Mouse (Mus musculus) E14TG2a.4 (cell line): ENCODE data around the gene Dnajb1.
"Not testable (repeated sequence)": the region's sequence is repeated elsewhere in the genome, so short reads cannot be mapped to it uniquely, and the experiment has no call there.

ENCODE experiments used
- H3K27me3 ChIP-seq: 2 replicates; pipeline ENCODE4 v1.6.1; 2014; ENCODE audit warnings: low read length, control low read depth; ENCODE audit not compliant: insufficient read depth
- H3K36me3 ChIP-seq: 2 replicates; pipeline ENCODE4 v1.6.1; 2014; ENCODE audit warnings: low read length, control low read depth; ENCODE audit not compliant: insufficient read depth
- H3K4me1 ChIP-seq: replicated peaks from 2 replicates; pipeline ENCODE4 v1.6.1; 2014; ENCODE audit warnings: low read depth, low read length, control low read depth
- H3K4me3 ChIP-seq: replicated peaks from 2 replicates; pipeline ENCODE4 v1.5.1; 2014; ENCODE audit warnings: mild to moderate bottlenecking, low read length
- H3K9me3 ChIP-seq: 2 replicates; pipeline ENCODE4 v1.6.1; 2014; ENCODE audit warnings: low read length, control low read depth
- CTCF ChIP-seq: conservative IDR thresholded peaks from 2 replicates; pipeline ENCODE4 v1.5.1; 2014; ENCODE audit warnings: low read length
- NANOG ChIP-seq: IDR thresholded peaks from 2 replicates; pipeline ENCODE4 v1.6.1; 2014; ENCODE audit warnings: borderline replicate concordance, low read length, mixed read lengths
- POU5F1 ChIP-seq: IDR thresholded peaks from 2 replicates; pipeline ENCODE4 v1.6.1; 2014; ENCODE audit warnings: low read length, borderline replicate concordance

Dnajb1 gene

DNA sequence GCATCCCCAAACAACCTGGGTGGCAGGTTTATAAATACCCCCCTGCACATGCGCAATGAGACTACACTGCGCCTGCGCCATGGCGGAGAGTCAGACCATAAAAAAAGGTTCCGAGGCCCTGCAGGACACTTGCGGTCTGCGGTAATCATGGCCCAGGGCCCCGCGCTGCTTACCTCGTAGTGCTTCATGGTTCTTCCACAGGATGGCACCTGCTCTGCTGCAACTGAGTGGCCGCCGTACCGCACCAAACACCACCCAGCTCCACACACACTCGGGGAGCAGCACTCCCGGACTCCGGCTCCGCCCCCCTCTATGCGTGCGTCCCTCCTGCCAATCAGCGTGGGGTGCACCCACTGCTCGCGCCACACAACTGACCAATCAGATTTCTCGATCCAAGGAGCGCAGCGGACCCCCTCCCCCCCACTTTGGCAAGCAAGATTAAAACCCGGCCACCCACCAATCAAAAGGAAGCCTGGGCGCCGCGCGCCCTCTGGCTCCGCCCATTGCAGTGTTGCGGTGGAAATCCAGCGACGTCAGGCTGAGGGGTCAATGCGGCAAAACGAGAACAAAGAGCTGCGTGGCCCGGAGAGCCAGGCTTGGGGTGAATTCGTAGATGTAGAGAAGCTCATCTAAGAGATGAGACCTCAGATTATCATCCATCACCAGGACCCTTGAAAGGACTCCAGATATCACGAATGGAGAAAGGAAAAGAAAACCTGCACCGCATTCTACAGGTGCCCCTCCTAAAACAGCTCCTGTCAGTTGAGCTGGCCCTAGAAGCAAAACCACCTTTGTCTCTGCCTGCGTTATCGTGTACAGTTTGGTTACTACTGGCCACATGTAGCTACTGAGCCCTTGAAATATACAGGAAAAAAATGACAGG is 13.6 kb upstream of the Dnajb1 start:
- Histone ChIP-seq H3K36me3 (peaks cover 20% of the 10 kb centered on the region), H3K4me1 (peaks cover 52% of the 10 kb centered on the region), H3K9me3 (no peaks in the 10 kb centered on the region), H3K4me3 (peak overlapping the region; percentile 85), H3K27me3 (no peaks in the 10 kb centered on the region)
- TF ChIP-seq CTCF: no peak
- no peak for TF ChIP-seq NANOG
- no peak for TF ChIP-seq POU5F1

DNA sequence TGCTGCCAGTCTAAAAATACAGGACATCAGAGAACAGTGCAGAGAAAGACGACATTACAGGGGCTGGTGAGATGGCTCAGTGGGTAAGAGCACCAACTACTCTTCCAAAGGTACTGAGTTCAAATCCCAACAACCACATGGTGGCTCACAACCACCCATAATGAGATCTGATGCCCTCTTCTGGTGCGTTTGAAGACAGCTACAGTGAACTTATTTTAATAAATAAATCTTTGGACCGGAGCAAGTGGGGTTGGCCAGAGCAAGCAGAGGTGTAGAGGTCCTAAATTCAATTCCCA is 13.0 kb upstream of the Dnajb1 start:
- peaks cover 18% of the 10 kb centered on the region for H3K36me3 ChIP-seq
- H3K4me1 ChIP-seq: peaks cover 49% of the 10 kb centered on the region
- not testable (repeated sequence) for H3K27me3 ChIP-seq, H3K9me3 ChIP-seq
- H3K4me3 ChIP-seq: peak overlapping the region; percentile 85

DNA sequence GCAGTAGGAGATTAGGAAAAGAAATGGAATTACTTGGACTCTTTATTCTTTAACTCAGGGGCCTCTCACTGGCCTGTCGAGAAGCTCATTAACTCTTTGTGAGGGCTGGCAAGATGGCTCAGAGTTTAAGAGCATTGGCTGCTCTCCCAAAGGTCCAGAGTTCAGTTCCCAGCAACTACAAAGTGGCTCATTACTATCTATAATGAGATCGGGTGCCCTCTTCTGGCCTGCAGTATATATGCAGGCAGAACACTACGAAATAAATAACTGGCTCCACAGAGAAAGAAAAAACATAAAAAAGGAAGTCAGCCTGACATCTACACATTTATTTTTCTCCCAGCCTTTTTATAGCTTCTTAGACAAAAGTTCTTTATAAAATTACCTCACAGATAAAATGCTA is 11.6 kb upstream of the Dnajb1 start:
- Histone ChIP-seq H3K27me3 (no peaks in the 10 kb centered on the region), H3K9me3 (no peaks in the 10 kb centered on the region), H3K4me1 (peaks cover 45% of the 10 kb centered on the region), H3K4me3 (no peak overlapping the region), H3K36me3 (peaks cover 11% of the 10 kb centered on the region)
- TF ChIP-seq NANOG: no peak
- TF ChIP-seq CTCF: peak; percentile 54

DNA sequence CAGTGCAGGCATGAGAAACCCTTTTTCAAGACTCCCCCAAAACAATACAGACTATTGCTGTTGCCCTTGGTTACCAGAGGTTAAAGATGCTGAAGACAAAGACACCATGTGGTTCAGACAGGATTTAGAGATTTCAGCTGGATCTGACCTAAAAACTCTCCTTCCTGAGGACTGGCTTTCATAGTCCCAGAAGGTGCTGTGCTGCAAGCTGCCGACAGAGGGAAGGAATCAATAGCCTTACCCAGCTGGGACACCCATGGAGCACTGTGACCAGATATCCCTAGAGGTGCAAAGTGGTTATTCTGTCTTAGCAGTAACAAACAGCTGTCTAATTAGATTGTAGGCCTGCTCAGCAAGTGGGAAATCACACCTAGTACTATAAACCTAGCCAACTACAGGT is 9.8 kb upstream of the Dnajb1 start:
- H3K4me1 ChIP-seq: peaks cover 42% of the 10 kb centered on the region
- peak; percentile 38 for TF ChIP-seq CTCF
- no peak for TF ChIP-seq NANOG
- H3K36me3 ChIP-seq: no peaks in the 10 kb centered on the region
- H3K4me3 ChIP-seq: no peak overlapping the region
- H3K27me3 ChIP-seq: no peaks in the 10 kb centered on the region
- no peaks in the 10 kb centered on the region for H3K9me3 ChIP-seq

DNA sequence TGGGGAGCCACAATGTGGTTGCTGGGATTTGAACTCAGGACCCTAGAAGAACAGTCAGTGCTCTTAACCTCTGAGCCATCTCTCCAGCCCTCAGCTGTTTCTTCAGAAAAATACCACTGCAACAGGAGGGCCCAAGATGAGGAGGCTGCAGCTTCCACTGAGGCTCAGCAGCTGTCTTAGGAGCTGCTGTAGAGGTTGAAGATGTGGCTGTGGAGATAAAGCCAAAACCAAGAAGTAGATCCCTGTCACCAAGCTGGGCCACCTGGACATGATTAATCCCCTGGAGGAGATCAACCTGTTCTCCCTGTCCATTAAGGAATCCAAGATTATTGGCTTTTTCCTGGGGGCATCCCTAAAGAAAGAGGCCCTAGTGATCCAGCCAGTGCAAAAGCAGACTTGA is 8.2 kb upstream of the Dnajb1 start:
- Histone ChIP-seq H3K4me1 (peaks cover 47% of the 10 kb centered on the region), H3K36me3 (no peaks in the 10 kb centered on the region), H3K4me3 (no peak overlapping the region), H3K9me3 (no peaks in the 10 kb centered on the region), H3K27me3 (no peaks in the 10 kb centered on the region)
- no peak for TF ChIP-seq NANOG
- no peak for TF ChIP-seq CTCF
- no peak for TF ChIP-seq POU5F1

DNA sequence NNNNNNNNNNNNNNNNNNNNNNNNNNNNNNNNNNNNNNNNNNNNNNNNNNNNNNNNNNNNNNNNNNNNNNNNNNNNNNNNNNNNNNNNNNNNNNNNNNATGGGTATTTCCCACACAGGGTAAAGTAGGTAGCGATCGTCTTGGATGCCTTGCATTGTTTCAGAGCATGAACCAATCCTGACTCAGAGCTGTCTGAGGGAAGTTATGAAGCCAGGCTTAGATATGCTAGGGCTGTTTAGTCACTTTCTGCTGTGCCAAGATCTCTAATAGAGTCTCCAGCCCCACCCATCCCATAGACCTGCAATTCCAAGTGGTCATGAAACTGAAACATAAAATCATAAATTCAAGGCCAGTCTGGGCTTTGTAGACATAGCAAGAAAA is 5.4 kb upstream of the Dnajb1 start:
- TF ChIP-seq CTCF: no peak
- Histone ChIP-seq H3K9me3 (no peaks in the 10 kb centered on the region), H3K36me3 (no peaks in the 10 kb centered on the region), H3K27me3 (no peaks in the 10 kb centered on the region), H3K4me1 (peaks cover 66% of the 10 kb centered on the region), H3K4me3 (no peak overlapping the region)

DNA sequence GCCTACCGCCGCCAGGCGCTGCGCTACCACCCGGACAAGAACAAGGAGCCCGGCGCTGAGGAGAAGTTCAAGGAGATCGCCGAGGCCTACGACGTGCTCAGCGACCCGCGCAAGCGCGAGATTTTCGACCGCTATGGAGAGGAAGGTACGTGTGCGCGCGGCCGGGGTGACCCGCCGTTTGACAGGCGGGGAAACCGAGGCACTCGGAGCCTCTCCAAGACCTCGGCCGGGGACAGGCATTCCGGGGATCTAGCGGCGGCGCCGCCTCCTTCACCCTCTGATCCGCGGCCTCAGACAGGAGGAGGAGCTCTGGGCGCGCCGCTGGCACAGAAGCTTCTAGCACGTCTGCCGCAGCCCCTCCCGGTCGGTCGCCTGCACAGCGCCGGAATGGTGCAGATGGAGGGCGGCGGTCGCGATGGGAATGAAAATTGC is 421 bp downstream of the Dnajb1 start:
- Histone ChIP-seq H3K4me1 (peaks cover 64% of the 10 kb centered on the region), H3K36me3 (peaks cover 44% of the 10 kb centered on the region), H3K4me3 (peak overlapping the region; percentile 93), H3K9me3 (no peaks in the 10 kb centered on the region), H3K27me3 (no peaks in the 10 kb centered on the region)
- TF ChIP-seq POU5F1: no peak
- TF ChIP-seq NANOG: no peak
- no peak for TF ChIP-seq CTCF

DNA sequence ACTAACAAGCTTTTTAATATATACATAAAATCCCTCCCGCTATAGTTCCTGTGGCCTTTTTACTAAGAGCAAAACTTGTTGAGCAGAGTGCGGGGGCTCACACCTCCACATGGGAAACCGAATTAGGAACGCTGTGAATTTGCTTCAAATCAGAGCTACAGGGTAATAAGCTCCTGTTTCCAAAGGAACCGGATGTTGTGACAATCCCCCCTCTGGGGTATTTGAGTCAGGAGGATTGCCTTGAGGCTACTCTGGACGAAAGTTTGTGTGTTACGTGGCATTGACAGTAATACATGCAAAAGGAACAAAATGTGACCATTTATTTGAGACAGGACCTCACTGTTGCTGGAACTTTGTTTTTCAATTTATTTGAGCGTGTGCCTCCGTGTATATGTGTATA is 1.1 kb downstream of the Dnajb1 start:
- TF ChIP-seq CTCF (no peak), POU5F1 (no peak), NANOG (no peak)

DNA sequence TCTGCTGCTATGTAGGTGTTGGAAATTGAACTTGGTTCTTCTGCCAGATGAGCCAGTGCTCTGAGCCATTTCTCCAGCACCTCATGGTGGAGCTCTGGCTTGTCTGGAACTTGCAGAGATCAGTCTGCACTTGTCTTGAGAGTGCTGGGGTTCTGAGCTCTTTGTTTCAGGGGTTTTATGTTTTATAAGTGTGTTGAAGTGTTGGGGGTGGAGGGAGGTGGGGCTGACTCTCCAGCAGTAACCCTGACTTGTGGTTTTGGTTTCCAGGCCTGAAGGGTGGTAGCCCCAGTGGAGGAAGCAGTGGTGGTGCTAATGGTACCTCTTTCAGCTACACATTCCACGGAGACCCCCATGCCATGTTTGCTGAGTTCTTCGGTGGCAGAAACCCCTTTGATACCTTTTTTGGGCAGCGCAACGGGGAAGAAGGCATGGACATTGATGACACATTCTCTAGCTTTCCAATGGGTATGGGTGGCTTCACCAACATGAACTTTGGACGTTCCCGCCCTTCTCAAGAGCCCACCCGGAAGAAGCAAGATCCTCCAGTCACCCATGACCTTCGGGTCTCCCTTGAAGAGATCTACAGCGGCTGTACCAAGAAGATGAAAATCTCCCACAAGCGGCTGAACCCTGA is 1.7 kb downstream of the Dnajb1 start:
- H3K4me1 ChIP-seq: peaks cover 57% of the 10 kb centered on the region
- TF ChIP-seq POU5F1 (no peak), CTCF (no peak), NANOG (no peak)
- no peaks in the 10 kb centered on the region for H3K9me3 ChIP-seq
- no peaks in the 10 kb centered on the region for H3K27me3 ChIP-seq
- peak overlapping the region; percentile 93 for H3K4me3 ChIP-seq
- H3K36me3 ChIP-seq: peaks cover 54% of the 10 kb centered on the region

More for the DNA sequence above, 1.1 kb downstream of the Dnajb1 start:
- H3K36me3 ChIP-seq: peaks cover 51% of the 10 kb centered on the region
- H3K9me3 ChIP-seq: no peaks in the 10 kb centered on the region
- H3K4me1 ChIP-seq: peaks cover 63% of the 10 kb centered on the region
- no peaks in the 10 kb centered on the region for H3K27me3 ChIP-seq
- peak overlapping the region; percentile 93 for H3K4me3 ChIP-seq

DNA sequence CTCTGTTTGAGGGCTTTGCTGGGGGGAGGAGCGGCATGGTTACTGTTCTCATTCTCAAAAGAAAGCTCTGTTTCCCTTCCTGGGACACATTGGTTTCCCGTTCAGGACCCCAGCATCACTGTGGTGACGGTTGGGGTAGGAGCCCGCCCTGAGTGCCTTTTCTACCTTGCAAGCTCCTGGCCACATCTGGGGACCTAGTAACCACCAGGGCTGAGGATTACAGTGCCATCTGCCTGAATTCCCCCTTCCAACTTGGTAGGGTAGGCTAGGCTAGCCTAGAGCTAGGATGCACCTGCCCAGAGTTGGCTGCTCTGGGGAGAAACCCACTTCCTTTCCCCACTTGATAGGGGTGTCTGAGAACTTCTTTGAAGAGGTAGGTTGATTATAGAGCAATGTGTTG is 3.9 kb downstream of the Dnajb1 start:
- Histone ChIP-seq H3K36me3 (peaks cover 54% of the 10 kb centered on the region), H3K4me1 (peaks cover 36% of the 10 kb centered on the region), H3K27me3 (no peaks in the 10 kb centered on the region), H3K9me3 (no peaks in the 10 kb centered on the region), H3K4me3 (no peak overlapping the region)
- no peak for TF ChIP-seq CTCF
- TF ChIP-seq POU5F1: no peak
- TF ChIP-seq NANOG: no peak
